Mouse (Mus musculus): ENCODE data around the gene Epsti1. TPM values are rescaled to one million over a fixed set of nuclear protein-coding genes. Genes with fewer than 3 reads are reported as not detected.

The Epsti1 gene
- polyA plus RNA-seq, 1 experiment from 2014 or later, result 104 TPM

GRCm38 (mm10) chr14:77923076-77923865 lies 19.2 kb downstream of the Epsti1 start:
- DNase-seq (ENCODE audit: low spot score), result no peak

- no peak for DNase-seq (ENCODE audit: low spot score)
These were observed 21.4 kb downstream of the Epsti1 start for GRCm38 (mm10) chr14:77925414-77925813.

GRCm38 (mm10) chr14:77926718-77927117 lies 22.7 kb downstream of the Epsti1 start:
- DNase-seq (ENCODE audit: low spot score), result peak; percentile 81

- DNase-seq (ENCODE audit: low spot score), result peak; percentile 79
These were observed 24.0 kb downstream of the Epsti1 start for GRCm38 (mm10) chr14:77928021-77928420.

GRCm38 (mm10) chr14:77928653-77929052 lies 24.6 kb downstream of the Epsti1 start:
- no peak for DNase-seq (ENCODE audit: low spot score)

- no peak for DNase-seq (ENCODE audit: low spot score)
These were observed 25.2 kb downstream of the Epsti1 start for GRCm38 (mm10) chr14:77929139-77929678.

GRCm38 (mm10) chr14:77932150-77933047 lies 28.4 kb downstream of the Epsti1 start:
- no peak for DNase-seq (ENCODE audit: low spot score)

- no peak for DNase-seq (ENCODE audit: low spot score)
These were observed 29.2 kb downstream of the Epsti1 start for GRCm38 (mm10) chr14:77933243-77933642.

GRCm38 (mm10) chr14:77934431-77934830 lies 30.4 kb downstream of the Epsti1 start:
- DNase-seq (ENCODE audit: low spot score), result no peak

GRCm38 (mm10) chr14:77941105-77941504 lies 37.1 kb downstream of the Epsti1 start:
- DNase-seq (ENCODE audit: low spot score), result peak; percentile 29

- DNase-seq (ENCODE audit: low spot score), result no peak
These were observed 38.2 kb downstream of the Epsti1 start for GRCm38 (mm10) chr14:77942235-77942634.

GRCm38 (mm10) chr14:77942793-77943558 lies 38.9 kb downstream of the Epsti1 start:
- no peak for DNase-seq (ENCODE audit: low spot score)

GRCm38 (mm10) chr14:77961741-77962140 lies 57.7 kb downstream of the Epsti1 start:
- no peak for DNase-seq (ENCODE audit: low spot score)

- DNase-seq (ENCODE audit: low spot score), result no peak
These were observed 59.5 kb downstream of the Epsti1 start for GRCm38 (mm10) chr14:77963525-77963924.

- DNase-seq (ENCODE audit: low spot score), result no peak
These were observed 67.3 kb downstream of the Epsti1 start for GRCm38 (mm10) chr14:77971355-77971754.

GRCm38 (mm10) chr14:77974221-77974620 lies 70.2 kb downstream of the Epsti1 start:
- DNase-seq (ENCODE audit: low spot score), result no peak

- DNase-seq (ENCODE audit: low spot score), result no peak
These were observed 71.7 kb downstream of the Epsti1 start for GRCm38 (mm10) chr14:77975702-77976101.

- DNase-seq (ENCODE audit: low spot score), result no peak
These were observed 77.5 kb downstream of the Epsti1 start for GRCm38 (mm10) chr14:77981516-77981915.

GRCm38 (mm10) chr14:77997731-77998130 lies 93.7 kb downstream of the Epsti1 start:
- DNase-seq (ENCODE audit: low spot score), result no peak

GRCm38 (mm10) chr14:78004486-78004885 lies 100.4 kb downstream of the Epsti1 start:
- no peak for DNase-seq (ENCODE audit: low spot score)

GRCm38 (mm10) chr14:78008019-78008418 lies 104.0 kb downstream of the Epsti1 start:
- DNase-seq (ENCODE audit: low spot score), result no peak
